Comparison of ENCODE assay signal across 20 mouse cellular contexts in genomic region chr16:97002837-97003236, GRCm38 (mm10).
DNase-seq lines count a peak whose midpoint lies in the region; ATAC-seq and TF ChIP-seq lines count a peak whose summit lies in the region.
"Had no signal": no experiment of that assay in that cellular context is flagged by ENCODE, and none has a peak within 500 bp of the region (broad histone marks: within the 10 kb centered on the region; RNA-seq: fewer than 3 reads in every experiment).

No protein-coding gene starts in this region.

- H3K27ac ChIP-seq in forebrain, embryonic 12.5 days, result peak overlapping the region; percentile 68
- no peak overlapping the region for H3K27ac ChIP-seq in forebrain, embryonic 10.5 days
- H3K27ac ChIP-seq in left cerebral cortex, adult 2 months, result peak overlapping the region; percentile 47; the same call in 1 of the 2 replicates
- peak overlapping the region; percentile 91 for H3K27ac ChIP-seq in forebrain, embryonic 15.5 days (replicated peaks)
- H3K27ac ChIP-seq in midbrain, embryonic 16.5 days (ENCODE audit: low read length), result peak overlapping the region; percentile 82
- H3K27ac ChIP-seq: heart, embryonic 13.5 days; limb, embryonic 13.5 days; neural tube, embryonic 12.5 days had no signal

- H3K9me3 ChIP-seq in forebrain, embryonic 12.5 days, result no peaks in the 10 kb centered on the region
- H3K9me3 ChIP-seq in forebrain, embryonic 10.5 days, result no peaks in the 10 kb centered on the region
- H3K9me3 ChIP-seq in forebrain, embryonic 15.5 days, result no peaks in the 10 kb centered on the region
- no peaks in the 10 kb centered on the region for H3K9me3 ChIP-seq in midbrain, embryonic 16.5 days (replicated peaks; ENCODE audit: control insufficient read depth, low read length, poor library complexity, severe bottlenecking)
- H3K9me3 ChIP-seq: heart, embryonic 13.5 days; limb, embryonic 13.5 days; liver, embryonic 13.5 days; neural tube, embryonic 12.5 days had no signal

- intact Hi-C loops in left cerebral cortex, adult 2 months (cut with DNase I), result loop anchor here (2.0 to 10.0 kb wide), 3 partner anchors 162 to 308 kb away; no protein-coding TSS in a partner anchor

- TF ChIP-seq CTCF in left cerebral cortex, adult 2 months (IDR thresholded peaks at IDR 0.05), result no peak

- no peak overlapping the region for H3K9ac ChIP-seq in forebrain, embryonic 12.5 days
- no peak overlapping the region for H3K9ac ChIP-seq in forebrain, embryonic 15.5 days (replicated peaks)
- H3K9ac ChIP-seq in midbrain, embryonic 16.5 days (ENCODE audit: low read depth, low read length), result 0 out of 2 replicates have a peak overlapping the region, but pooled peaks have one; percentile 14
- H3K9ac ChIP-seq: heart, embryonic 13.5 days; limb, embryonic 13.5 days; liver, embryonic 13.5 days; lung, embryonic 14.5 days; neural tube, embryonic 12.5 days had no signal

- H3K27me3 ChIP-seq in forebrain, embryonic 12.5 days, result no peaks in the 10 kb centered on the region
- no peaks in the 10 kb centered on the region for H3K27me3 ChIP-seq in forebrain, embryonic 10.5 days (ENCODE audit: poor library complexity, severe bottlenecking)
- H3K27me3 ChIP-seq in forebrain, embryonic 15.5 days, result no peaks in the 10 kb centered on the region
- H3K27me3 ChIP-seq in midbrain, embryonic 16.5 days (ENCODE audit: control insufficient read depth, insufficient read depth, low read depth, low read length), result no peaks in the 10 kb centered on the region
- H3K27me3 ChIP-seq: heart, embryonic 13.5 days; limb, embryonic 13.5 days; liver, embryonic 13.5 days; neural tube, embryonic 12.5 days had no signal

- DNase-seq in forebrain, embryonic 10.5 days (ENCODE audit: extremely low spot score, low spot score), result no peak
- DNase-seq in left cerebral cortex, adult 2 months (ENCODE audit: extremely low spot score in 1 of 2, low spot score in 2 of 2), result no peak
- DNase-seq in left cerebral cortex, adult 11 months (ENCODE audit: low spot score), result no peak
- DNase-seq: cerebellum, adult 2 months; cerebellum, postnatal 36 days; kidney, postnatal 4 days; liver, embryonic 13.5 days; lung, embryonic 14.5 days; lung, postnatal 36 days; spleen, adult 18-20 months; thymus, postnatal 36 days had no signal

- H3K36me3 ChIP-seq in forebrain, embryonic 12.5 days (replicated peaks), result no peaks in the 10 kb centered on the region
- H3K36me3 ChIP-seq in forebrain, embryonic 10.5 days (replicated peaks), result no peaks in the 10 kb centered on the region
- H3K36me3 ChIP-seq in forebrain, embryonic 15.5 days, result no peaks in the 10 kb centered on the region
- no peaks in the 10 kb centered on the region for H3K36me3 ChIP-seq in midbrain, embryonic 16.5 days (ENCODE audit: control insufficient read depth, insufficient read depth, low read length)
- H3K36me3 ChIP-seq: G1E; heart, embryonic 13.5 days; limb, embryonic 13.5 days; liver, embryonic 13.5 days; neural tube, embryonic 12.5 days had no signal

- peaks cover 40% of the 10 kb centered on the region for H3K4me1 ChIP-seq in forebrain, embryonic 12.5 days
- H3K4me1 ChIP-seq in forebrain, embryonic 10.5 days, result peaks cover 17% of the 10 kb centered on the region
- H3K4me1 ChIP-seq in forebrain, embryonic 15.5 days, result peaks cover 47% of the 10 kb centered on the region
- H3K4me1 ChIP-seq in midbrain, embryonic 16.5 days (ENCODE audit: control insufficient read depth, insufficient read depth, low read length), result peaks cover 55% of the 10 kb centered on the region
- H3K4me1 ChIP-seq: neural tube, embryonic 12.5 days had no signal

- WGBS in forebrain, embryonic 12.5 days, result 23% methylated on average over 2 of the region's 2 CpGs
- 76% methylated on average over 2 of the region's 2 CpGs for WGBS in forebrain, embryonic 10.5 days
- 11% methylated on average over 2 of the region's 2 CpGs for WGBS in forebrain, embryonic 15.5 days
- WGBS in midbrain, embryonic 16.5 days, result 11% methylated on average over 2 of the region's 2 CpGs

- no peak overlapping the region for H3K4me2 ChIP-seq in forebrain, embryonic 12.5 days
- H3K4me2 ChIP-seq in forebrain, embryonic 15.5 days (replicated peaks), result no peak overlapping the region
- H3K4me2 ChIP-seq in midbrain, embryonic 16.5 days (ENCODE audit: low read length), result no peak overlapping the region
- H3K4me2 ChIP-seq: heart, embryonic 13.5 days; limb, embryonic 13.5 days; liver, embryonic 13.5 days; lung, embryonic 14.5 days; neural tube, embryonic 12.5 days had no signal

- H3K4me3 ChIP-seq in forebrain, embryonic 12.5 days (replicated peaks), result no peak overlapping the region
- H3K4me3 ChIP-seq in forebrain, embryonic 10.5 days, result no peak overlapping the region
- no peak overlapping the region for H3K4me3 ChIP-seq in left cerebral cortex, adult 2 months
- H3K4me3 ChIP-seq in forebrain, embryonic 15.5 days, result no peak overlapping the region
- no peak overlapping the region for H3K4me3 ChIP-seq in midbrain, embryonic 16.5 days (ENCODE audit: low read depth, low read length)
- H3K4me3 ChIP-seq: heart, embryonic 13.5 days; limb, embryonic 13.5 days; liver, embryonic 13.5 days; neural tube, embryonic 12.5 days had no signal

- peak; percentile 40; the same call in 1 of the 2 replicates for ATAC-seq in forebrain, embryonic 12.5 days (ENCODE audit: low FRiP score)
- ATAC-seq in forebrain, embryonic 15.5 days (replicated peaks), result peak; percentile 59
- no peak for ATAC-seq in midbrain, embryonic 16.5 days
- ATAC-seq in megakaryocyte progenitor cell, adult 5-6 weeks (replicated peaks; ENCODE audit: poor library complexity), result no peak
- ATAC-seq: activated CD4-positive, CD25-positive, alpha-beta regulatory T cell, adult 4 months had no signal

Comparison
In these comparisons a context has a peak if more than half of its experiments do, and no peak if none do; other contexts are left out.
1. ATAC-seq: peak in forebrain, embryonic 12.5 days (single experiment) and forebrain, embryonic 15.5 days (single experiment); none in midbrain, embryonic 16.5 days (single experiment) and megakaryocyte progenitor cell, adult 5-6 weeks (single experiment).